Mouse (Mus musculus) cerebellum, adult 18-20 months (tissue): ENCODE results near the gene Sun1.
A peak's percentile ranks its signal among the peaks of the same experiment; 100 is the strongest.

Experiments
- DNase-seq, 2 experiments: peaks; one replicate each; pipeline ENCODE4 v3.0.0; 2021

Gene Sun1

GRCm38 (mm10) chr5:139199995-139200769 lies at the start of gene Sun1:
TSS of gene Sun1 (plus strand) at chr5:139200637.
- DNase-seq: peak; percentile 98 to 99

DNA sequence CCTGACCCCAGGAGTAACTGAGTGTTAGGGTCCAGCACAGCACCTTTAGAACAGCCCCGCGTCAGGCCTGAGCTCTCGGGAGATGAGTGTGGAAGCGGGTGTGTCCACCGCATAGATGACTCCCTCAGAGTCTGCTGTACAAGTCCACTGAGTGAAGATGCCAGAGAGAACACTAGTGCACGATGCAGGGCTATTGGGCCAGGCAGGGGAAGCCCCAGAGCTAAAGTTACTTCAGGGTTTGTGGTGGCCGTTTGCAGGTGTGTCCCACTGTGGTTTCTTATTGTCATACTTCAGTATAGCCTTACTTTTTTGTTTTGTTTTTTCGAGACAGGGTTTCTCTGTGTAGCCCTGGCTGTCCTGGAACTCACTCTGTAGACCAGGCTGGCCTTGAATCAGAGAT lies 39.5 kb upstream of the Sun1 start:
- no peak for DNase-seq

- DNase-seq: no peak
Measured at GRCm38 (mm10) chr5:139161632-139162031, 38.8 kb upstream of the Sun1 start.

- DNase-seq: no peak
Measured at GRCm38 (mm10) chr5:139166781-139167361, 33.6 kb upstream of the Sun1 start.

- no peak for DNase-seq
Measured at GRCm38 (mm10) chr5:139167548-139167947, 32.9 kb upstream of the Sun1 start.

DNA sequence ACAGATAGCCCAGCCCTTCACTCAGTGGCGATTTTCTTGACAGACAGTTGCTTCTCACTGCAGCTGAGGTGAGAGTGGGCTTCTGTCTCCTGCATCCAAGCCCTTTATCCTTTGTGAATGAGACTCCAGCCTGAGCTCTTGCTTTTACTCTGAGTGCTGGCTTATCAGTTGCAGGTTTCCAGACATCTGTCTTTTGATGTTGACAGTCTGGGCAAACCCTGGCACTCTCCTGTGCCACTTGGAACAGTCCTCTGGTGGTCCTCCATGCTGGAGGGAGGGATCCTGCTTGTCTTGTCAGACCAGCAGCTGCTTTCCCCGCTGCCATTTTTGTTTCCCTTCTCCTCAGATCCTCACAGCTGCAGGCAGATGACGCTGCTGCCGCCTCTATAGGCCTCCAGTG lies 28.5 kb upstream of the Sun1 start:
- DNase-seq: no peak

DNA sequence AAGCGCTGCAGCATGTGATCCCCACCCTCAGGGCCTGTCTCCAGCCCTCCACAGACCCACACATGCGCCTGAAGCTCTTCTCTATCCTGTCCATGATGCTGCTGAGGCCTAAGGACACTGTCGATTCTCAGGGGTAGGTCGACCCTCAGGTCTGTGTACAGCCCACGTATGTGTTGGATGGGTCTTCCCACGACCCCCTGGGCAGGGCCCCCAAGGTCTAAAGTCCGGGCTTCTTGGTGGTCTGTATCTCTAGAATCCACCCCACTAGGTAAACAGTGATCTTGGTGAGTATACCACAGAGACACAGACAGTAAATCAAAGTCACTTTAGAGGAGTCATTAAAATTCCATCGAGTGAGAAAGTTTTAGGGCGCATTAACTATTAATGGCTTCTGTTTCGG lies 26.3 kb upstream of the Sun1 start:
- DNase-seq: no peak

GRCm38 (mm10) chr5:139174556-139175547 lies 25.6 kb upstream of the Sun1 start:
- peak in 1 of 2 experiments; percentile 39 for DNase-seq

DNA sequence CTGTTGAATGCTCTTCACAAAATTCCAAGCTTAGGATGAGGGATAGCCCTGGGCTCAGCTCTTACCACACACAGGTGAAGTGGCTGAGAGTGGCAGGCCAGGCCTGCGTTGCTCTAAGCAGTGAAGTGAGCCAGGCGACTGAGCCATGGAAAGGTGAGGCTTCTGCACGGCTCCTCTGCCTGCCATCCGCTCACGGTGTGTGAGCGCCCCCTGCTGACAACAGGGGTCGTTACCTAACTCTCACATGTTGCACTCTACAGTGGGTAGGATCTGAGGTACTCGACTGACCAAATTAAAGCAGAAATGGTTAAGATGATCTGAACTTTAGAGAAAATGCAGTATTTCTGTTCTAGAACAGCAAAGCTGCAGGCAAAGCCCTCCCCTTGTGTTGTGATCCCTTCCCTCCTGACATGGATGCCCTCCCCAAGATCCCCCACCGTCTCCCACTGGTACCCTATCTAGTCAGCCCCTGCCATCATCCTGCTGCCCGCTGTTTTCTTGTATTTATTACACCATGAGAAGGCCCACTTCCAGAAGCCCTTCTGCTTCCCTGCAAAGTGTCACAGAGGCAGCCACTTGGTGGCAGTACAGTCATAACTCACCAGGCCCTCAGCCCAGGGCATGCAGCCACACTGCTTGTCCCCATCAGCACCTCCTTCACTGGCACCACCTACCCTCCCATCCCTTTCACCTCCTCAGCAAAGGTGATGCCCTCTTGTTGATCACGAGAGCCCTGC lies 21.4 kb upstream of the Sun1 start:
- DNase-seq: peak; percentile 81 to 91

GRCm38 (mm10) chr5:139183131-139183530 lies 17.3 kb upstream of the Sun1 start:
- DNase-seq: no peak

GRCm38 (mm10) chr5:139183601-139184000 lies 16.8 kb upstream of the Sun1 start:
- peak; percentile 35 to 37 for DNase-seq

DNA sequence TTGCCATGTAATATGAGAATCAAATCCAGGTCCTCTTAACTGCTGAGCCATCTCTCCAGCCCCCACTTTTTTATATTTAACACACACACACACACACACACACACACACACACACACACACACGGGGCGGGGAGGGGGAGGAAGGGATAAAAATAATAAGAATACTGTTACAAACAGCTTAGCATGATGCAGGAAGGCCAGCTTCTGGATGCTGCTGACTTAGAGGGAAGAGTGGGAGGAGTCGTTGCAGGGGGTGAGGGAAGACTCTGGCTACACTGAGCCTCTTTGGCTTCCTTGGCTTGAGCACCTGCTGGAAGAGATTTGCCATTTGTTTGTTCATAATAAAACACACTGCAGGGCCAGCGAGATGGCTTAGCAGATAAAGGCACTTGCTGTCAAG lies 15.5 kb upstream of the Sun1 start:
- no peak for DNase-seq

GRCm38 (mm10) chr5:139189726-139190125 lies 10.7 kb upstream of the Sun1 start:
- DNase-seq: no peak

DNA sequence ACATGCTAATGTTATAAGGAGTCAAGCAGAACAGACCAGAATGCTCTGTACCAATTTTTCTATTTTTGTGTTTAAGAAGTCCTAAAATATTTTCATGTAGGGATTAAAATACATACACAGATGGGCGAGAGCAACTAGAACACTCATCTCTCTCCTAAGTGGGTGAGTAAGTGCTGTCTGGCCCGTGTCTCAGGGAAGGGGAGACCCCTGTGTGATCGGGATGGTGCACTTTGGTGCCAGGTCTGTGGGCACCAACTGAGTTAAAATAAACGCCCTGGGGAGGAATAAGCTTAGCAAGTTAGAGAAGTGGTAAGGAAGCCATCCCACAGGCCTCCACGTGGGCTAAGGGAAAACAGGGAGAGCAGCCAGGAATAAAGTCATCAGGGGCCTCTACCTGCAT lies 9.5 kb upstream of the Sun1 start:
- DNase-seq: no peak

DNA sequence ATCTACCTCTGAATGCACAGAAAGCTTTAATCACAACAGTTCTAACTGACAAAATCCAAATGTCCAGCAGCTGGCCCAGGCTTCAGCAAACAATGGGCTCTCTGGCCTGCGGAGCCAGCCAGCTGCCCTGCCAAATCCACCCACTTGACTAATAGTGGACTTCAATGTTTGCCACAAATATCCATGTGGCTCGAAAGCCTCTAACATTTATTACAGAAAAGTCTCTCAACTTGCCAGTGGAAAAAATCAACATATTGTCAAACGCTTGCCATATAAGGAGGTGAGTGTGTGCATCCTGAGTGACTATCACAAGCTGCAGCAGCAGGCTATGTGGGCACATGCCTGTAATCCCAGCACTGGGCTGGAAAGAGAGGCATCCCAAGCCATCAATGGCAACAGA lies 1.7 kb upstream of the Sun1 start:
- no peak for DNase-seq

DNA sequence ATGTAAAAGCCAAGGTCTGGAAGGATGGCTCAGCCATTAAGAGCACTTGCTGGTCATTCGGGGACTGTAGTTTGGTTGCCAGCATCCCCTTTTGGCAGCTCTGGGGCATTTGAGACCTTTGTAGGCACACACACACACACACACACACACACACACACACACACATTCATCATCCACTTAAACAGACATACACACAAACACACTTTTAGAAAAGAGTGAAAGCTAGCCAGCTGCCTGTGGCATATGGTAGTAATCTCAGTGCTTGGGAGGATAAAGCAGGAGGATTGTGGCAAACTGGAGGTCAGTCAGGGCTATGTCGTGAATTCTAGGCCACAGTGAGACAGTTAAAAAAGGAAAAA lies 822 bp upstream of the Sun1 start:
- no peak for DNase-seq

- DNase-seq: no peak
Measured at GRCm38 (mm10) chr5:139200770-139201569, 533 bp downstream of the Sun1 start.

- no peak for DNase-seq
Measured at GRCm38 (mm10) chr5:139202127-139202526, 1.7 kb downstream of the Sun1 start.

DNA sequence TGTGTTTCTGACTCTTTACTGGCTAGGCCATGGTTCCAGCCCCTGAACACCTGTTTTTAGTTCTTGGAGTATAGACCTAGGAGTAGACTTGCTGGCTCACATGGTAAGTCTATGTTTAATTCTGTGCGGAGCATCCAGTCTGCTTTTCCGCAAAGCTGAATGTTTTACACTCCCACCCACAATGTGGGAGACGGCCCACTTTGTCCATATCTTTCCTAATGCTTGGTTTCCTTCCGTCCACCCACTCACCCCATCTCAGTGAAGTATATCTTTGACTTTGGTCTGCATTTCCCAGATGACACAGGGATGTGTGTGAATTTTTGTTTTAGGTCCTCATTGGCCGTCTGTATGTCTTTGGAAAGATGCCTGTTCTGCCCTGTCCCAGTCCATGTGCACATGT lies 2.9 kb downstream of the Sun1 start:
- no peak for DNase-seq

DNA sequence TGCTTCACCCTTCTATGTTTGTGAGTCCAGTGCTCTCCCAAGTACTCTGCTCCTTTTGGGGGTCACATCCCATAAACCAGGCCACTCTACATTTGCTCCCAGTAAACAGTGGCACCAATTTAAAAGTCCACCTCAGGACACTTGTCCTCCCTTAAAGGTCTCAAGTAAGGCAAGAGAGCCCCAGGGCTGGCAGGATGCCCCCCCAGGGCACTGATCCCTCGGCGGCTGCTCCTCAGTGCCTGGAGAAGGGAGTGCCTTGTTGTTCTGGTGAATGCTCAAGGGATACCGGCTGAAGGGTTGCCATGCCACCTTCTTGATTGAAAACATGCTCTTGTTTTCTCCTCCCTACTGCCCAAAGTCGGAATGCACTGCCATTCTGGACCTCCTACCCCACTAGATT lies 5.6 kb downstream of the Sun1 start:
- DNase-seq: no peak

DNA sequence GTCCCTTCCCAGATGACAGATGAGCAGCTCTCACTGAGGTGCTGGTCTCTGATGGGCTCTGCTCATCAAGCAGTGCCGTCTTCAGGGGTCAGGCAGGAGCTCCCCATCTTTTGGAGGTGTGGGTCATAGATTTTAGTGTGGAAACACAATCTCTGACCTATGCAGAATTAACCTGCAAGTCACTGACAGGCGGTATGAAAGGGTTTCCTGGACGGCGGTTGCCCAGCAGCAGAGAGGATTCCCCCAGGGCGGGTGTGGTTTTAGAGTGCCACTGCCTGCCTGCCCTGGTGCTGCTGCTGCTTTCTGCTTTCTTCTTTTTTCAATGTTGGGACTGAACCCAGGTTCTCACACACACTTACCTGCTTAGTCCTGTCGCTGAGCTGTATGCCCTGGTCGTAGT lies 6.1 kb downstream of the Sun1 start:
- DNase-seq: no peak

- no peak for DNase-seq
Measured at GRCm38 (mm10) chr5:139208183-139208582, 7.7 kb downstream of the Sun1 start.
